Mouse (Mus musculus): ENCODE results near the gene Steap3. TPM values are rescaled to one million over a fixed set of nuclear protein-coding genes. Genes with fewer than 3 reads are reported as not detected.

Gene Steap3
- total and polyA plus RNA-seq, 2 experiments from 2014 or later, result 3.7 to 5.9 TPM

- Histone ChIP-seq H3K27me3 (ENCODE audit: insufficient read depth, low read length) (no peaks in the 10 kb centered on the region; the same call in 1 of the 2 replicates), H3K36me3 (ENCODE audit: insufficient read depth, low read length) (no peaks in the 10 kb centered on the region), H3K9ac (replicated peaks; ENCODE audit: low read length, poor library complexity, severe bottlenecking) (no peak overlapping the region), H3K4me1 (ENCODE audit: insufficient read depth, low read length) (no peaks in the 10 kb centered on the region), H3K4me2 (ENCODE audit: low read depth, low read length, poor library complexity, severe bottlenecking) (no peak overlapping the region), H3K9me3 (ENCODE audit: low read length) (no peaks in the 10 kb centered on the region), H3K4me3 (ENCODE audit: low read depth, low read length) (no peak overlapping the region), H3K27ac (ENCODE audit: low read depth, low read length) (no peak overlapping the region)
- no peak for TF ChIP-seq CTCF (IDR thresholded peaks at IDR 0.05)
- ATAC-seq (ENCODE audit: low FRiP score) (no peak), DNase-seq (ENCODE audit: low spot score) (no peak)
- 78% methylated on average over 2 of the region's 2 CpGs for WGBS
Observed at GRCm38 (mm10) chr1:120196724-120197123, 75.8 kb downstream of the Steap3 start.

DNA sequence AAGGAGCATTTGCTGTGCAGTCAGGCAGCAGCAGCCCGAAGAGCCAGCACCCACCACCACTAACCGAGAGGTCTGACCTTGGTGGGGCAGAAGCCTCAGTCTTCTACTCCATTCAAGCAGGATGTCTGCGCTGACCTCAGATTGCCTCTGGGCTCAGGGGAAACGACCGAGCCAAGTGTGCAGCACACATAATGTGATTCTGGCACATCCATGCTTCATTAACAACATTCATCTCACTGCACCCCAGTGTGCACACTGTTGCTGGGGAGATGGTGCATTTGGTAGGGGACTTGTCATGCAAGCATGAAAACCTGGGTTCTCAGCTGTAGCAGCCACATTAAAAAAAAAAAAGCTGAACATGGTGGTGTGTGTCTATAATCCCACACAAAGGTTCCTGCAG lies 76.6 kb downstream of the Steap3 start:
- Histone ChIP-seq H3K9me3 (ENCODE audit: low read length) (no peaks in the 10 kb centered on the region), H3K4me2 (ENCODE audit: low read depth, low read length, poor library complexity, severe bottlenecking) (no peak overlapping the region), H3K27me3 (ENCODE audit: insufficient read depth, low read length) (no peaks in the 10 kb centered on the region; the same call in 1 of the 2 replicates), H3K27ac (ENCODE audit: low read depth, low read length) (no peak overlapping the region), H3K9ac (replicated peaks; ENCODE audit: low read length, poor library complexity, severe bottlenecking) (no peak overlapping the region), H3K4me3 (ENCODE audit: low read depth, low read length) (no peak overlapping the region), H3K36me3 (ENCODE audit: insufficient read depth, low read length) (no peaks in the 10 kb centered on the region), H3K4me1 (ENCODE audit: insufficient read depth, low read length) (no peaks in the 10 kb centered on the region)
- WGBS, result 54% methylated on average over 5 of the region's 5 CpGs
- ATAC-seq (ENCODE audit: low FRiP score), result no peak
- no peak for TF ChIP-seq CTCF (IDR thresholded peaks at IDR 0.05)
- DNase-seq (ENCODE audit: low spot score), result peak; percentile 36

GRCm38 (mm10) chr1:120193586-120193985 lies 78.9 kb downstream of the Steap3 start:
- whole genome bisulfite sequencing, result 88% methylated on average over 10 of the region's 10 CpGs
- Histone ChIP-seq H3K9ac (replicated peaks; ENCODE audit: low read length, poor library complexity, severe bottlenecking) (no peak overlapping the region), H3K9me3 (ENCODE audit: low read length) (no peaks in the 10 kb centered on the region), H3K4me3 (ENCODE audit: low read depth, low read length) (no peak overlapping the region), H3K4me2 (ENCODE audit: low read depth, low read length, poor library complexity, severe bottlenecking) (no peak overlapping the region), H3K4me1 (ENCODE audit: insufficient read depth, low read length) (no peaks in the 10 kb centered on the region), H3K27me3 (ENCODE audit: insufficient read depth, low read length) (no peaks in the 10 kb centered on the region; the same call in 1 of the 2 replicates), H3K36me3 (ENCODE audit: insufficient read depth, low read length) (no peaks in the 10 kb centered on the region), H3K27ac (ENCODE audit: low read depth, low read length) (no peak overlapping the region)
- TF ChIP-seq CTCF (IDR thresholded peaks at IDR 0.05), result no peak
- DNase-seq (ENCODE audit: low spot score) (no peak), ATAC-seq (ENCODE audit: low FRiP score) (no peak)

GRCm38 (mm10) chr1:120192321-120192720 lies 80.2 kb downstream of the Steap3 start:
- DNase-seq (ENCODE audit: low spot score), result no peak
- Histone ChIP-seq H3K9ac (replicated peaks; ENCODE audit: low read length, poor library complexity, severe bottlenecking) (no peak overlapping the region), H3K36me3 (ENCODE audit: insufficient read depth, low read length) (no peaks in the 10 kb centered on the region), H3K27ac (ENCODE audit: low read depth, low read length) (no peak overlapping the region), H3K9me3 (ENCODE audit: low read length) (no peaks in the 10 kb centered on the region), H3K27me3 (ENCODE audit: insufficient read depth, low read length) (no peaks in the 10 kb centered on the region; the same call in 1 of the 2 replicates), H3K4me3 (ENCODE audit: low read depth, low read length) (no peak overlapping the region), H3K4me1 (ENCODE audit: insufficient read depth, low read length) (no peaks in the 10 kb centered on the region), H3K4me2 (ENCODE audit: low read depth, low read length, poor library complexity, severe bottlenecking) (no peak overlapping the region)
- WGBS, result 80% methylated on average over 6 of the region's 6 CpGs
- TF ChIP-seq CTCF (IDR thresholded peaks at IDR 0.05), result no peak
- ATAC-seq (ENCODE audit: low FRiP score), result no peak

DNA sequence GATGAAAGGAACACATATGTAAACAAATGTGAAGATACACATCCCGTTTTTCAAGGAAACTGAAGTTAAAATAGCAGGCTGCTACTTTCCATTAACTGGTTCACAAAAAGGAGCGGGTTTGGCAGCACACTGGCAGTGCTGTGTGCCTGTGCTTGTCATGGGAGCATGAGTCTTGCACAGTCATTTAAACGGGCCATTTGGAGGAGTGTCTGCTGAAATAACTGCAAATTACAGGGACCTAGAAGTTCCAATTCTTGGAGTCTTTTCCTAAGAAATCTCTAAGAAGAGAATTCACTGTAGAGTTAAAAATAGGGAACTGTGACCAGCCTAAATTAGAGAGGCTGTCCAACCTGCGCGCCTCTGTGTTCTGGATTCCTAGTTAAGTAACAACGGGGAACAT lies 81.6 kb downstream of the Steap3 start:
- DNase-seq (ENCODE audit: low spot score) (no peak), ATAC-seq (ENCODE audit: low FRiP score) (no peak)
- no peak overlapping the region for H3K27ac ChIP-seq (ENCODE audit: low read depth, low read length)

GRCm38 (mm10) chr1:120190300-120190699 lies 82.2 kb downstream of the Steap3 start:
- no peaks in the 10 kb centered on the region; the same call in 1 of the 2 replicates for H3K27me3 ChIP-seq (ENCODE audit: insufficient read depth, low read length)
- ATAC-seq (ENCODE audit: low FRiP score) (no peak), DNase-seq (ENCODE audit: low spot score) (no peak)
- peak; percentile 25 for TF ChIP-seq CTCF (IDR thresholded peaks at IDR 0.05)
- 92% methylated on average over 2 of the region's 2 CpGs for WGBS
- no peaks in the 10 kb centered on the region for H3K9me3 ChIP-seq (ENCODE audit: low read length)
- H3K4me3 ChIP-seq (ENCODE audit: low read depth, low read length), result no peak overlapping the region
- H3K9ac ChIP-seq (replicated peaks; ENCODE audit: low read length, poor library complexity, severe bottlenecking), result no peak overlapping the region
- no peaks in the 10 kb centered on the region for H3K4me1 ChIP-seq (ENCODE audit: insufficient read depth, low read length)
- H3K36me3 ChIP-seq (ENCODE audit: insufficient read depth, low read length), result no peaks in the 10 kb centered on the region
- H3K27ac ChIP-seq (ENCODE audit: low read depth, low read length), result no peak overlapping the region
- no peak overlapping the region for H3K4me2 ChIP-seq (ENCODE audit: low read depth, low read length, poor library complexity, severe bottlenecking)

More for the DNA sequence above, 81.6 kb downstream of the Steap3 start:
- Histone ChIP-seq H3K4me1 (ENCODE audit: insufficient read depth, low read length) (no peaks in the 10 kb centered on the region), H3K36me3 (ENCODE audit: insufficient read depth, low read length) (no peaks in the 10 kb centered on the region), H3K9ac (replicated peaks; ENCODE audit: low read length, poor library complexity, severe bottlenecking) (no peak overlapping the region), H3K4me3 (ENCODE audit: low read depth, low read length) (no peak overlapping the region), H3K27me3 (ENCODE audit: insufficient read depth, low read length) (no peaks in the 10 kb centered on the region; the same call in 1 of the 2 replicates), H3K4me2 (ENCODE audit: low read depth, low read length, poor library complexity, severe bottlenecking) (no peak overlapping the region), H3K9me3 (ENCODE audit: low read length) (no peaks in the 10 kb centered on the region)
- TF ChIP-seq CTCF (IDR thresholded peaks at IDR 0.05), result no peak
- 87% methylated on average over 6 of the region's 6 CpGs for WGBS
